Mouse (Mus musculus) cerebellum, adult 18-20 months (tissue): ENCODE results near the gene Rpl39l.
"Not testable (repeated sequence)": the region's sequence is repeated elsewhere in the genome, so short reads cannot be mapped to it uniquely, and the experiment has no call there.

ENCODE experiments used
- DNase-seq, 2 experiments: peaks; one replicate each; pipeline ENCODE4 v3.0.0; 2021

Gene Rpl39l

GRCm38 (mm10) chr16:10170005-10170404 lies at the start of gene Rpl39l:
Gene Rpl39l (plus strand): TSS chr16:10170226.
- DNase-seq = no peak

DNA sequence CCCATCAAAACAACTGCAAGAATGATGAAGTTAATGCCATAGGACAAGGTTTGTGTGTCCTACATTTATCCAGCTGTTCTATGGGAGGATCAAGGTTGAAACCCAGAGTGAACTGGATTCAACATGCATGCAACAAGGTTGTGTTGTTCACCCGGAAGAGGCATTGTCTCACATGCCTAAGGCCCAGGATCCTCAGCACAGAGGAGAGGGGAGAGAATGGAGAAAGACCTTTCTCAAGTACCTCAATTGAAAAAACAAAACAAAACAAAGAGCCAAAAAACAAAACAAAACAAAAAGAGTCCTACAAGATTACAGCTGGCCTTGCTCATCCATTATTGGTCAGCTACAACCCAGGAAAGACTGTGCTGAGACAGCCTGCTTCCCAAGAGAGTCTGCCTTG lies 42.4 kb upstream of the Rpl39l start:
- DNase-seq = no peak

DNA sequence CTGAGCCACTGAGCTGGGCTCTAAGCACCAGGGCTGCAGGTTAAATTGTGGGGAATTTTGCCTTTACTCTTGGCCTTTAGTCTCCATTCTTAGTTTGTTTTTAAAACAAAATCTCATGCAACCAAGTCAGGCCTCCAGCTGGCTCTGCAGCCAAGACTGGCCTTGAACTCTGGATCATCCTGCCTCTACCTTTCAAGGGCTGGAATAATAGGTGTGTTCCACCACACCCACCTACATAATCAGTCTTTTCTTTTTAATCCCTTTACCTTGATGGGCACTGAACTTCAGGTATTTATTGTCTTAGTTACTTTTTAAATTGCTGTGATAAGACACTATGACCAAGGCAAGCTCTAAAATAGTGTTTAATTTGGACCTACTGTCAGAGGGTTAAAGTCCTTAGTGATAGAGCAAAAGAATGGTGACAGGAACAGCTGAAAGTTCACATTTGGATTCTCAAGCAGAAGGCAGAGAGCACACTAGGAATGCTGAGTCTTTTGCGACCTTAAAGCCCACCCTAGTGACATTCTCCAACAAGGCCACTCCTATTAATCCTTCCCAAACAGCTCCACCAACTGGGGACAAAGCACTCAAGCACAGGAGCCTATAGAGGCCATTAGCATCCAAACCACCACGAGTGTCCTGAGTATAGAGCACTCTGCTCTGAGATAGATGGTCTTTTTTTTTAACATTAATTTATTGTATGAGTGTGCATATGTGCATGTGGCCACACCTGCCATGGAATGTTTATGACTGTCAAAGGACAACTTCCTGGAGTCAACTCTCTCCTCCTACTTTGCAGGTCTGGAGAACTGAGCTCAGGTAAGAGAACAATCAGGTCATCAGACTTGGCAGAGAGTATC lies 40.7 kb upstream of the Rpl39l start:
- no peak for DNase-seq

- no peak for DNase-seq
Observed at GRCm38 (mm10) chr16:10143166-10143565, 26.9 kb upstream of the Rpl39l start.

- DNase-seq = no peak
Observed at GRCm38 (mm10) chr16:10147401-10147800, 22.6 kb upstream of the Rpl39l start.

- DNase-seq = no peak
Observed at GRCm38 (mm10) chr16:10169123-10169905, 712 bp upstream of the Rpl39l start.

GRCm38 (mm10) chr16:10171276-10171675 lies 1.2 kb downstream of the Rpl39l start:
- no peak for DNase-seq

GRCm38 (mm10) chr16:10172179-10172820 lies 2.3 kb downstream of the Rpl39l start:
- DNase-seq = no peak

GRCm38 (mm10) chr16:10187461-10187860 lies 17.4 kb downstream of the Rpl39l start:
- not testable (repeated sequence) for DNase-seq

- DNase-seq = peak; percentile 76 to 78
Observed at GRCm38 (mm10) chr16:10192679-10193506, 22.9 kb downstream of the Rpl39l start, which contains the start of gene Atf7ip2. Gene Atf7ip2 (plus strand): TSS chr16:10192712.

DNA sequence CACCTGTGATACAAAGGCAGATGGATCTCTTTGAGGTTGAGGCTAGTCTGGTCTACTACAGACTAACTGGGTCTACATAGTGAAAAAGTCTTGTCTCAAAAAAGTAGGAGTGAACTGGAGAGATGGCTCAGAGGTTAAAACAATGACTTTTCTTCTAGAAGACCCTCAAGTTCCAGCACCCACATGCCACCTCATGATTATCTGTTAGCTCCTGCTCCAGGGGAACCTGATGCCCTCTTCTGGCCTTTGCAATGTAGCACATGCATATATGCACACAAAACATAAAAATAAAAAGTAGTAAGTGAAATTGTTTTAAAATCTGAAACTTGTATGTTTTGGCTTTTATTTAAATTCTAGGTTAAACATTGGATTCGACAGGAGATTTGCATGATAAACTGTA lies 38.8 kb downstream of the Rpl39l start:
- DNase-seq = no peak

- not testable (repeated sequence) for DNase-seq
Observed at GRCm38 (mm10) chr16:10216366-10216765, 46.3 kb downstream of the Rpl39l start.

- DNase-seq = not testable (repeated sequence)
Observed at GRCm38 (mm10) chr16:10217020-10217419, 47.0 kb downstream of the Rpl39l start.
